Mouse (Mus musculus): ENCODE results near the gene Itga7.
A peak's percentile ranks its signal among the peaks of the same experiment; 100 is the strongest.

The Itga7 gene

GRCm38 (mm10) chr10:128912268-128912667, 21.4 kb upstream of the Itga7 start:
- DNase-seq: no peak

DNA sequence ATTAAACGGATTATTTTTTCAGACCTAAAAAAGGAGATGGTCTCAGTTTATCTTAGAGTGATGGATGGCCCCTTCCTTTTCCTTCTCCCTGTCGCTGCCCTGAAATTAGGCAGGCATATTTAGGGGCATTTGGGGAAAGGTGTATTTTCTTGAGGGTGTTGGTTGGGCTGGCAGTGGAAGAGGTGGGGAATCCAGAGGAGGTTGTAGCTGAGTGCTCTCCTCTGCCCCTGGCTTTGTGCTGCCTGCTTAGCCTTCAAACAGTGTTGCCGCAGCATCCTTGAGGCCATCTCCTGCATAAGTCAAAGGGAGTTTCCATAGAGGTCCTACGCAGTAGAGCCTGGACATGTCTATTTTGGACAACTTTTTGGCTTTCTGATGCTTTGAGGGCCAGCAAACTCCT, 20.8 kb upstream of the Itga7 start:
- no peak for DNase-seq

- DNase-seq: peak; percentile 98 to 99
Measured at GRCm38 (mm10) chr10:128913219-128913618, 20.4 kb upstream of the Itga7 start.

- DNase-seq: peak; percentile 56 to 61
Measured at GRCm38 (mm10) chr10:128913696-128914095, 19.9 kb upstream of the Itga7 start.

GRCm38 (mm10) chr10:128915550-128915949, 18.1 kb upstream of the Itga7 start:
- no peak for DNase-seq

GRCm38 (mm10) chr10:128916665-128917064, 17.0 kb upstream of the Itga7 start:
- DNase-seq: no peak

DNA sequence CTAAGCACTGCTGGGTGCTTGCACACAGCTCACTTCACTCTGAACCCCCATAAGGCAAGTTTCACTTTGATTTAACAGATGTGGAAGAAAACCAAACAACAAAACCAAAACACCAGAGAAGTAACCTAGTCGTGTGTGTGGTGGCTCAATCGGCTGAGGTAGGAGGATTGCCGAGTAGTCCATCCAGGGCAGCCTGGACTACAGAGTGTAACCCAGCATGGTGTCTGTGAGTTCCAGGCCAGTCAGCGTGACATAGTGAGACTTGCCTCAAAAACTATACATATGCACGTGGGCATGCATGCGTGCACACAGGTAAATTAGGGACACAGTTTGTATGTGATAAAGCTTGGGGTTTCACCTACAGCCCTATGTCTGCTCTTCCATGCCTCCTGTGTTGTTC, 16.2 kb upstream of the Itga7 start:
- no peak for DNase-seq

- peak; percentile 98 to 99 for DNase-seq
Measured at GRCm38 (mm10) chr10:128918246-128918645, 15.4 kb upstream of the Itga7 start.

DNA sequence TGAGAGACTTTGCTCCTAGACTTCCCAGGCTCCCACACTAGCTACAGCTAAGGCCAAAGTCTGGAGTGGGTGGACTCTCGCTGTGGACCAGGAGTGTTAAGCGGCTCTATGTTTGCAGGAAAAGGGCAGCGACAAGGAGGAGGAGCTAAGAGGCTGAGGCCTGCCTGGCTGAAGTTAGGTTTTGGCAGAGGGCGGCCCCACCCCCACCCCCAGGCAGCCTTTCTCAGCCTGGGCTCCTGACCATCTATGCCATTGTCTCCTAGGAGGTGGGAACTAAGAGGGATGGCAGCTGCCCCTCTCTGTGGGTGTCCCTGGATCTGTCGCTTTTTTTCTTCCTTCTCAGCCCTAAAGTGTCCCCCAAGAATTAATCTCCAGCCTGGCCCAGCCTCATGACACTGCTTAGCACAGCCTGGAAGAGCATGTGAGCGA, 14.4 kb upstream of the Itga7 start:
- peak; percentile 71 to 73 for DNase-seq

DNA sequence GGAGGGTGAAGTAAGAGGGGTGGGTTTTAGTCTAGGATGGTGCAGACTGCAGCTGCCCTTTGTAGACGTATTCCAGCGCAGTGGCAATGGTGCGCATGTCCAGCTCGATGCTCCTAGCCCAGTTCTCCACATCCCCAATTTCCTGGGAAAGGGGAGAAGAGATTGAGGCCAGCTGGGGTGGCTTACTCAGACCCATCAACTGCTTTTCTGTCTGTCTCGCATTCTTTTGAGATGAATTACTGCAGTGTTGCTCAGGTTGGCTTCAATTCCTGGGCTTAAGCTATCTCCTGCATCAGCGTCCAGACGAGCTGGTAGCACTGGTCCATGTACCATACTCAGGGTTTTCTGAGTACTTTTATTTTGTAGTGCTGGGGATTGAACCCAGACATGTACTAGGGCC, 13.7 kb upstream of the Itga7 start:
- DNase-seq: no peak

GRCm38 (mm10) chr10:128920736-128921161, 12.9 kb upstream of the Itga7 start:
- no peak for DNase-seq

- DNase-seq: no peak
Measured at GRCm38 (mm10) chr10:128921251-128921650, 12.4 kb upstream of the Itga7 start.

- DNase-seq: peak in 1 of 2 experiments; percentile 44
Measured at GRCm38 (mm10) chr10:128921883-128922821, 11.5 kb upstream of the Itga7 start.

DNA sequence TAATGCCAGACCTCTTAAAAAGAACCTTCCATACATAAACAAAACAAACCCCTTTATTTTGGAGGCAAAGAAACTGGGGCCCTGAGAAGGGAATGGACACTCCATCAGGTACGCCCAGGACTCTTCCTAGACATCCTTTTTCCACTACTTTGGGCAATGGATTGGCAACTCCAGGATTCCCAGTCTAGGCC, 10.9 kb upstream of the Itga7 start, which contains the start of gene Rdh5:
Gene Rdh5, minus strand, starts transcription at position 67 of the 191 bp plus-strand sequence.
- no peak for DNase-seq

GRCm38 (mm10) chr10:128923013-128923691, 10.5 kb upstream of the Itga7 start:
- peak; percentile 93 to 96 for DNase-seq

DNA sequence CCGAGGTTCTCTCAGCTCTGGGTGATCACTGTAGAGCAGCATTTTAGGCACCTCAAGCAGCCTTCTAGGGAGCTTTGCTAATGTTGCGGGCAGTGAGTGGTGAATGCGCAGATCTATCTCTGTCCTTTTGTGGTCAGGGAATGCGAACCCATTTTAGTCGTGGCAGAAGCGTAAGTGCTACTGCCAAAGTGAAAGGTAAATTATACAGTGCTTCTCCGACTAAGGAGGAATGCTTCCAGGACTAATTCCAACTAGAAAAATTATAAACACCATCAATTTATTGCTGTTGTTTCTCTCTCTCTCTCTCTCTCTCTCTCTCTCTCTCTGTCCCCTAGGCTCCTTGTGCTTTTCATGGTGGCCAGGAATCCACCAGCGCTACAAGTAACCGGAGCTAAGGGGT, 9.7 kb upstream of the Itga7 start, which contains the start of gene Bloc1s1:
Gene Bloc1s1, minus strand, starts transcription at position 101 of the 400 bp plus-strand sequence.
- no peak for DNase-seq

DNA sequence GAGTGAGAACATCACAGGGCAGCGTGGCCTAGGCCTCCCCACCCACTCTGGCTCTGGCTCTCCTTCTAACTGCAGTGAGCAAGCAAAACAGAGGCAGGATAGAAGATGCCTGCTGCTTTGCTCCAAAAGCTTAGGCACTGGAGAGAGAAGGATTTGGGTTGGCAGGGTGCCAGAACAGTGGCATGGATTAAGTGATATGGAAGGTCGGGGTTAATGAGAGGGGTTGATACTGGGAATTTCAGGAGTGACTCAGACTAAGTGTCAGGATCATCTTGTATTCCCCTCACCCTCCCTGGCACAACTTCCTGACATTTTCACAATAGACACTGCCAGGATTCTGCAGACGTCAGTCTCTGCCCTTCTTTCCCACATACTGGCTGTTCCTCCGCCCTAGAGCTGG, 5.3 kb upstream of the Itga7 start:
- DNase-seq: peak; percentile 52 to 71

- no peak for DNase-seq
Measured at GRCm38 (mm10) chr10:128929638-128930378, 3.8 kb upstream of the Itga7 start.

- DNase-seq: no peak
Measured at GRCm38 (mm10) chr10:128931441-128931840, 2.2 kb upstream of the Itga7 start.

GRCm38 (mm10) chr10:128933976-128934721, 531 bp downstream of the Itga7 start:
- peak; percentile 43 to 55 for DNase-seq

GRCm38 (mm10) chr10:128934997-128935787, 1.6 kb downstream of the Itga7 start:
- DNase-seq: peak in 1 of 2 experiments; percentile 44

All from cerebellum, postnatal 14 days (tissue).